Mouse (Mus musculus): Measurements from ENCODE around the gene Rabgap1. TPM values are rescaled to one million over a fixed set of nuclear protein-coding genes. Genes with fewer than 3 reads are reported as not detected.

Rabgap1 gene
- total and polyA plus RNA-seq, 3 experiments = 10.5 to 49.8 (median 12.9) TPM

- no peaks in the 10 kb centered on the region for H3K79me2 ChIP-seq (ENCODE audit: control insufficient read depth, insufficient read depth, low read length, poor library complexity)
- no peak for DNase-seq (ENCODE audit: low read depth, low spot score)
- H3K27ac ChIP-seq (ENCODE audit: control insufficient read depth, low read depth, low read length) = no peak overlapping the region
- H3K36me3 ChIP-seq (ENCODE audit: control insufficient read depth in 1 of 2, insufficient read depth in 2 of 2, low read length in 2 of 2) = peaks cover 3 to 4% of the 10 kb centered on the region in 2 experiments; a peak in 3 of 4 replicates
- no peaks in the 10 kb centered on the region; a peak in 2 of 4 replicates for H3K4me1 ChIP-seq (ENCODE audit: control insufficient read depth in 1 of 2, insufficient read depth in 2 of 2, low read length in 2 of 2)
- H3K27me3 ChIP-seq (ENCODE audit: control insufficient read depth in 1 of 2, insufficient read depth in 2 of 2, low read length in 2 of 2) = no peaks in the 10 kb centered on the region
- no peaks in the 10 kb centered on the region for H3K9me3 ChIP-seq (replicated peaks; ENCODE audit: insufficient read depth, low read length)
- no peak overlapping the region for H3K4me3 ChIP-seq (ENCODE audit: control insufficient read depth in 1 of 2, insufficient read depth in 1 of 2, low read depth in 2 of 2, low read length in 2 of 2)
- TF ChIP-seq USF2 (IDR thresholded peaks at IDR 0.05; ENCODE audit: borderline replicate concordance in 1 of 2, insufficient read depth in 1 of 2, low read depth in 1 of 2, low read length in 2 of 2) (no peak), SIN3A (IDR thresholded peaks at IDR 0.05; ENCODE audit: low read length) (no peak)
- no peak overlapping the region for H3K9ac ChIP-seq (ENCODE audit: control insufficient read depth, low read depth, low read length, poor library complexity, severe bottlenecking)
Observed at GRCm38 (mm10) chr2:37511134-37511901, 68.2 kb downstream of the Rabgap1 start.

DNA sequence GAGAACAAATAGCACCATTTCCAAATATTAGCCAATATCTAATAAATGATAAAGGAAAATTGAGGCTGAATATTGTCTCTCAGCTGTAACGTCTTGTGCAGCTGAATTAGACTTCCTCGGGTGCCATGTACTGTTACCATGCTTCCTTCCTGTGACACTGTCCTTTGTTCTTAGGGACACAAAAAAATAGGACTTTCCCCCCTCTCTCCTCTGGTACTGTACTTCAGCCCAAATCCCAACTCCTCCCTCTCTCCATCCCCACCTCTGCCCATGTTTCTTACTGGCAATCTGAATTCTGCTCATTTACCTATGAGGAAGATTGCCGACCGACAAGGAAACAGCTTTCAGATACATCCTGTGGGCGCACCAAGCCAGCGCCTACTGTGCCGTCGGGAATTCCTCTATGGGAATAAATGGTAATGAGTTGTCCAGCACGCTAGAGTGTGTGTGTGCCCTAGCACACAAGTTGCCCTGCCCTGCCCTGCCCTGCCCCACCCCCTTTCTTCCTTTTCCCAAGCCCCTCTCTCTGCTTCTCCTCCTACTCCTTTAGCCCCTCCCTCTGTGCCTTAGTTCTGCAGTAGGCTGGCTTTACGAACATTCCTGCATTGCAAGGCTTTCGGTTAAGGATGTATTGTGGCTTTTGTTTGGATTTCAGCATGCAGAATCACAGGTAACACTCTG lies 73.1 kb downstream of the Rabgap1 start, which contains the start of gene Gpr21:
TSS of gene Gpr21 (plus strand) at position 303 of the 681 bp plus-strand sequence.
- H3K36me3 ChIP-seq (ENCODE audit: control insufficient read depth in 1 of 2, insufficient read depth in 2 of 2, low read length in 2 of 2) = peaks cover 2 to 3% of the 10 kb centered on the region in 2 experiments; a peak in 3 of 4 replicates
- no peaks in the 10 kb centered on the region for H3K27me3 ChIP-seq (ENCODE audit: control insufficient read depth in 1 of 2, insufficient read depth in 2 of 2, low read length in 2 of 2)
- H3K27ac ChIP-seq (ENCODE audit: control insufficient read depth, low read depth, low read length) = no peak within 1 kb of the TSS
- H3K4me1 ChIP-seq (ENCODE audit: control insufficient read depth in 1 of 2, insufficient read depth in 2 of 2, low read length in 2 of 2) = no peaks in the 10 kb centered on the region; a peak in 2 of 4 replicates
- H3K79me2 ChIP-seq (ENCODE audit: control insufficient read depth, insufficient read depth, low read length, poor library complexity) = no peaks in the 10 kb centered on the region
- H3K4me3 ChIP-seq (ENCODE audit: control insufficient read depth in 1 of 2, insufficient read depth in 1 of 2, low read depth in 2 of 2, low read length in 2 of 2) = no peak within 1 kb of the TSS
- TF ChIP-seq POLR2A (IDR thresholded peaks at IDR 0.05; ENCODE audit: control insufficient read depth in 1 of 2, insufficient read depth in 1 of 2, low read depth in 1 of 2, low read length in 2 of 2, poor library complexity in 1 of 2) = no peak
- no peak for TF ChIP-seq TCF12 (IDR thresholded peaks at IDR 0.05; ENCODE audit: low read depth, low read length)
- no peak for TF ChIP-seq RAD21 (IDR thresholded peaks at IDR 0.05; ENCODE audit: low read depth, low read length)
- TF ChIP-seq HCFC1 (IDR thresholded peaks at IDR 0.05; ENCODE audit: low read depth, low read length) = no peak
- no peak for TF ChIP-seq CHD1 (IDR thresholded peaks at IDR 0.05; ENCODE audit: low read depth, low read length)
- TF ChIP-seq USF1 (IDR thresholded peaks at IDR 0.05; ENCODE audit: low read depth, low read length) = no peak
- no peak for TF ChIP-seq POLR2AphosphoS5 (IDR thresholded peaks at IDR 0.05; ENCODE audit: borderline replicate concordance, low read depth, low read length)
- TF ChIP-seq NELFE (IDR thresholded peaks at IDR 0.05; ENCODE audit: low read depth, low read length) = no peak
- no peak for TF ChIP-seq NRF1 (IDR thresholded peaks at IDR 0.05; ENCODE audit: insufficient read depth, low read depth, low read length, poor library complexity, severe bottlenecking)
- TF ChIP-seq TBP (IDR thresholded peaks at IDR 0.05; ENCODE audit: low read depth, low read length) = no peak
- TF ChIP-seq ZMIZ1 (IDR thresholded peaks at IDR 0.05; ENCODE audit: low read depth, low read length) = no peak
- TF ChIP-seq EP300 (IDR thresholded peaks at IDR 0.05; ENCODE audit: low read depth in 1 of 2, low read length in 2 of 2) = no peak
- no peak for TF ChIP-seq MXI1 (IDR thresholded peaks at IDR 0.05; ENCODE audit: low read depth, low read length)
- H3K9ac ChIP-seq (ENCODE audit: control insufficient read depth, low read depth, low read length, poor library complexity, severe bottlenecking) = no peak within 1 kb of the TSS
- H3K9me3 ChIP-seq (replicated peaks; ENCODE audit: insufficient read depth, low read length) = no peaks in the 10 kb centered on the region
- DNase-seq (ENCODE audit: low read depth, low spot score) = no peak

Data from MEL (cell line).